ENCODE assay signal across 8 mouse cellular contexts in the genomic region with DNA sequence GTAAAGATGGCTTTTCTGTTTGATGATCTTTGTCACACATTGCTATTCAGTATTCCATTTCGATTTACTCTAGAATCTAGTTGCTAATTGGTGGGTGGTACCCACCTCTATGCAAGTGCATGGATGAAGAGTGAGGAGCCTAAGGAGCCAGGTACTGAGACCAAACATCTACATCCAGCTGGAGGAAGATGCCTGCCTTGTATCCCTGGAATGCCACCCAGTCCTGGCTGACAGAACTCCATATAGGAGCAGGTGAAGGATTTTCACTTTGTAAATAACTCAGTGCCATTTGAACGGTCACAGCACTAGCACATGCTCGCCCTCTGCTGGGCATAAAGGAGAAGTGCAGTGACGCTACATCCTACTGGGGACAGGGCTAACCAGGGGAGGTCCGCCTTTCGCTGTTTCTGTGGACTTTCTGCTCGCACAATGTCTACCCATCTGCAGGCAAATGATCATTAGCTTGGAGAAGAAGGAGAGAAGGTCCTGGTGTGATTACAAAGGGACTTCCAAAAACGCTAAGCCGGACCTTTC. TPM values are rescaled to one million over a fixed set of nuclear protein-coding genes. Genes with fewer than 3 reads are reported as not detected.
DNase-seq lines count a peak whose midpoint lies in the region; ATAC-seq and TF ChIP-seq lines count a peak whose summit lies in the region.

No protein-coding gene starts in this region.

- H3K27me3 ChIP-seq in hindbrain, embryonic 11.5 days (ENCODE audit: control insufficient read depth, insufficient read depth, low read length): no peaks in the 10 kb centered on the region
- no peaks in the 10 kb centered on the region for H3K27me3 ChIP-seq in liver, adult 2 months (ENCODE audit: control insufficient read depth, insufficient read depth, low read length)
- H3K27me3 ChIP-seq in neural tube, embryonic 12.5 days (replicated peaks): no peaks in the 10 kb centered on the region

- H3K79me2 ChIP-seq in liver, adult 2 months (ENCODE audit: control insufficient read depth, insufficient read depth, low read length): no peaks in the 10 kb centered on the region

- TF ChIP-seq POLR2A in liver, adult 2 months (IDR thresholded peaks at IDR 0.05; ENCODE audit: extremely low read depth, insufficient read depth, low read length): no peak

- no peaks in the 10 kb centered on the region for H3K4me1 ChIP-seq in hindbrain, embryonic 11.5 days (replicated peaks; ENCODE audit: control insufficient read depth, insufficient read depth, low read length)
- no peaks in the 10 kb centered on the region for H3K4me1 ChIP-seq in liver, adult 2 months (ENCODE audit: control insufficient read depth, insufficient read depth, low read length)
- no peaks in the 10 kb centered on the region for H3K4me1 ChIP-seq in neural tube, embryonic 12.5 days

- H3K36me3 ChIP-seq in hindbrain, embryonic 11.5 days (ENCODE audit: control insufficient read depth, insufficient read depth, low read length): no peaks in the 10 kb centered on the region
- H3K36me3 ChIP-seq in liver, adult 2 months (ENCODE audit: control insufficient read depth, insufficient read depth, low read length): no peaks in the 10 kb centered on the region
- no peaks in the 10 kb centered on the region for H3K36me3 ChIP-seq in neural tube, embryonic 12.5 days

- H3K4me2 ChIP-seq in hindbrain, embryonic 11.5 days (replicated peaks; ENCODE audit: low read depth, low read length): no peak overlapping the region
- no peak overlapping the region for H3K4me2 ChIP-seq in neural tube, embryonic 12.5 days (replicated peaks)

- no peak overlapping the region for H3K4me3 ChIP-seq in layer of hippocampus, adult 2 months
- no peak overlapping the region for H3K4me3 ChIP-seq in hindbrain, embryonic 11.5 days (ENCODE audit: low read depth, low read length)
- H3K4me3 ChIP-seq in liver, adult 2 months (ENCODE audit: insufficient read depth, low read depth, low read length): no peak overlapping the region
- H3K4me3 ChIP-seq in neural tube, embryonic 12.5 days: no peak overlapping the region

- no peak overlapping the region for H3K27ac ChIP-seq in layer of hippocampus, adult 2 months
- no peak overlapping the region for H3K27ac ChIP-seq in hindbrain, embryonic 11.5 days (ENCODE audit: low read depth, low read length)
- H3K27ac ChIP-seq in liver, adult 2 months (replicated peaks; ENCODE audit: insufficient read depth, low read depth, low read length): no peak overlapping the region
- H3K27ac ChIP-seq in neural tube, embryonic 12.5 days: no peak overlapping the region

- ATAC-seq in hindbrain, embryonic 11.5 days (ENCODE audit: low FRiP score): no peak; the same call in 1 of the 2 replicates
- peak; percentile 63; the same call in 1 of the 2 replicates for ATAC-seq in neural tube, embryonic 12.5 days (ENCODE audit: low FRiP score, low read depth)

- no peaks in the 10 kb centered on the region for H3K9me3 ChIP-seq in hindbrain, embryonic 11.5 days (ENCODE audit: control insufficient read depth, low read length)
- H3K9me3 ChIP-seq in neural tube, embryonic 12.5 days: no peaks in the 10 kb centered on the region

- DNase-seq in layer of hippocampus, adult 2 months (ENCODE audit: low spot score in 2 of 2): peak in 1 of 2 experiments; percentile 50
- DNase-seq in layer of hippocampus, adult 9-11 months: no peak
- DNase-seq in Muller cell, postnatal 12 days (ENCODE audit: inconsistent ontology term): peak; percentile 44
- DNase-seq in cerebellum, postnatal 14 days: peak; percentile 68 to 70
- peak; percentile 85 for DNase-seq in hindbrain, embryonic 11.5 days (ENCODE audit: low spot score)
- DNase-seq in liver, adult 2 months (ENCODE audit: extremely low read depth, low read depth, low spot score): peak; percentile 24
- DNase-seq in gastrocnemius, postnatal 25 days: no peak

- WGBS in hindbrain, embryonic 11.5 days: 30% methylated on average over 9 of the region's 9 CpGs
- 14% methylated on average over 9 of the region's 9 CpGs for WGBS in liver, adult 2 months
- 22% methylated on average over 9 of the region's 9 CpGs for WGBS in neural tube, embryonic 12.5 days

- peak; percentile 96 for TF ChIP-seq CTCF in layer of hippocampus, adult 2 months (conservative IDR thresholded peaks at IDR 0.05)
- TF ChIP-seq CTCF in liver, adult 2 months (IDR thresholded peaks at IDR 0.05; ENCODE audit: low read depth, low read length): peak; percentile 90

- no peak overlapping the region for H3K9ac ChIP-seq in hindbrain, embryonic 11.5 days (ENCODE audit: low read depth, low read length)
- no peak overlapping the region for H3K9ac ChIP-seq in liver, adult 2 months (ENCODE audit: low read depth, low read length)
- H3K9ac ChIP-seq in neural tube, embryonic 12.5 days: no peak overlapping the region

RNA-seq across cellular contexts. Expression of a gene that starts 16.7 kb away (rescaled TPM):
- 1 to 10 TPM; 1.5 to 1.6 TPM for total RNA-seq in layer of hippocampus, adult 2 months (2021)
- polyA plus RNA-seq in hindbrain, embryonic 11.5 days (2014; fragmentation: Nextera tagmentation; extraction: Ambion mirVana): 3.5 and 3.9 TPM in 2 replicates
- total RNA-seq in liver, adult 2 months (2014; rRNA removed): under 0.01 TPM in 1 of 2 replicates, not detected in the other
- polyA plus RNA-seq in liver, adult 2 months (2012; rRNA removed): not detected in 2 replicates
- polyA plus RNA-seq in neural tube, embryonic 12.5 days (2016; fragmentation: Nextera tagmentation; extraction: Ambion mirVana): 2.0 and 2.5 TPM in 2 replicates
- total RNA-seq in gastrocnemius, postnatal 25 days (2021): 1 to 10 TPM; 3.1 to 3.7 TPM

Comparison
In these comparisons a context has a peak if more than half of its experiments do, and no peak if none do; other contexts are left out.
1. DNase-seq: peak in Muller cell, postnatal 12 days (single experiment), cerebellum, postnatal 14 days (2 of 2), hindbrain, embryonic 11.5 days (single experiment) and liver, adult 2 months (single experiment); none in layer of hippocampus, adult 9-11 months (single experiment) and gastrocnemius, postnatal 25 days (single experiment).